ENCODE assay signal across 9 mouse cellular contexts in the genomic region with DNA sequence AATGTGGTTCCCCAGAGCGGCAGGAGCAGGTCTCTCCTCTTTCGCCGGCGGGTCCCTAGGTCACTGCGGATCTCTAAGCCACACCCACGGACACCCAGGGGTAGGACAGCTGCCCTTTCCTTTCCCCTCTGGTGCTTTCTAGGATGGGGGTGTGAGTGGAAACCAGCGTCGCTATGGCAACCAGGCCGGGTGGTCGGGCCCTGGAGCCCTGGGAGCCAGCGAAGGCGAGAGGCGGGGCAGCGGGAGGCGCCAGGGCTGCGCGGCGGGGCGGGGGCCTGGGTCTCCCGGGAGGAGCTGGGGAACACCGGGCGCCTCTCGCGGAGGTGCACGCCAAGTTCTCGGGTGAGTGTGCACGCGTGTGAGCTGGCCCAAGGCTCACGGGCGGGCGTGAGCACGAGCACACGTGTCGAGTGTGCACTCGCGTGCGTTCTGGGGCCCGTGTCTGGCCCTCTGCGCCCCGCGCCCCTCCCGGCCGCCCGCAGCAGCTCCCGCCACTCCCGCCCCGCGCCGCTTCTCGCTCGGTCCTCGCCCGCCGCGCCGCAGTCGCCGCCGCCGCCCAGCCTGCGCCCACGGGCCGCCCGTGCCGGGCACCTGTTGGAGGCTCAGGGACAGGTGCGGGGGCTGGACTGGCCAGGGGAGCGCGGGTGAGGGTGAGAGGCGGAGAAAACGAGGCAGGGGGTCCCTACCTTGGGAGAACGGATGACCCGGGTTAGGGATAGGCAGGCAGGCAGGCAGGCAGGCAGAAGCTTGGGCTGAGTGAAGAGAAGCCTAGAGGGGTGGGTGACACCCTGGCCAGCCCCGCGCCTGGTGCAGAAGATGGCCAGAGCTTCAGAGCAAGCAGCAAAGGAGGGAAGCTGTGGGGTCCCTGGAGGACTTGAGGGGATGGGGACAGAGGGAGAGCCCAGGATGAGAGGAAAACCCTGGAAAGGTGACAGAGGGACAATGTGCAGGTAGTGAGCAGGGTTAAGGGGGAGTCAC. TPM values are rescaled to one million over a fixed set of nuclear protein-coding genes. Genes with fewer than 3 reads are reported as not detected.
DNase-seq lines count a peak whose midpoint lies in the region; ATAC-seq and TF ChIP-seq lines count a peak whose summit lies in the region.
"Had no signal": no experiment of that assay in that cellular context is flagged by ENCODE, and none has a peak within 500 bp of the region (broad histone marks: within the 10 kb centered on the region; RNA-seq: fewer than 3 reads in every experiment).

No protein-coding gene starts in this region.

- no peak overlapping the region for H3K27ac ChIP-seq in heart, postnatal 0 days (ENCODE audit: low read depth)
- H3K27ac ChIP-seq in intestine, postnatal 0 days (ENCODE audit: low read depth, low read length): no peak overlapping the region
- peak overlapping the region; percentile 31; the same call in 1 of the 2 replicates for H3K27ac ChIP-seq in olfactory bulb, adult 2 months (ENCODE audit: insufficient read depth, low read depth, low read length)

- no peak for TF ChIP-seq POLR2A in olfactory bulb, adult 2 months (IDR thresholded peaks at IDR 0.05; ENCODE audit: insufficient read depth, low read depth, low read length)

- no peak for TF ChIP-seq EP300 in heart, postnatal 0 days (IDR thresholded peaks at IDR 0.05; ENCODE audit: low read depth)

- no peak for DNase-seq in heart, postnatal 0 days (ENCODE audit: low spot score)
- no peak for DNase-seq in heart, postnatal 25 days (ENCODE audit: low spot score)
- peak; percentile 48 for DNase-seq in MN1 (ENCODE audit: low spot score)
- peak; percentile 68 for DNase-seq in embryo, embryonic 9.5 days (ENCODE audit: extremely low spot score)
- no peak for DNase-seq in left cerebral cortex, adult 18-20 months (ENCODE audit: low spot score in 2 of 2)
- DNase-seq in c-Kit-positive CD71-positive TER-119-positive erythroid progenitor cells, embryonic 14.5 days (ENCODE audit: low spot score): no peak

- no peak overlapping the region for H3K9ac ChIP-seq in heart, postnatal 0 days (replicated peaks; ENCODE audit: low read depth, low read length)
- H3K9ac ChIP-seq in intestine, postnatal 0 days (ENCODE audit: low read depth, low read length): 0 out of 2 replicates have a peak overlapping the region, but pooled peaks have one; percentile 12

- ATAC-seq in heart, postnatal 0 days (ENCODE audit: insufficient read depth, low read depth): no peak
- 0 out of 2 replicates have a peak, but pooled peaks have one; percentile 11 for ATAC-seq in intestine, postnatal 0 days

- no peak for TF ChIP-seq CTCF in heart, postnatal 0 days (IDR thresholded peaks at IDR 0.05; ENCODE audit: low read depth)
- no peak for TF ChIP-seq CTCF in intestine, postnatal 0 days (IDR thresholded peaks at IDR 0.05; ENCODE audit: low read depth)
- TF ChIP-seq CTCF in olfactory bulb, adult 2 months (IDR thresholded peaks at IDR 0.05; ENCODE audit: insufficient read depth, low read depth, low read length): no peak

- peak overlapping the region; percentile 44 for H3K4me3 ChIP-seq in heart, postnatal 0 days (ENCODE audit: low read depth, low read length)
- H3K4me3 ChIP-seq in intestine, postnatal 0 days (ENCODE audit: low read depth, low read length): peak overlapping the region; percentile 46
- peak overlapping the region; percentile 68 for H3K4me3 ChIP-seq in olfactory bulb, adult 2 months (ENCODE audit: insufficient read depth, low read depth, low read length)
- H3K4me3 ChIP-seq: myocyte had no signal

- 1% methylated on average over 71 of the region's 74 CpGs for WGBS in heart, postnatal 0 days
- 1% methylated on average over 51 of the region's 74 CpGs for WGBS in intestine, postnatal 0 days
- WGBS in olfactory bulb, adult 2 months: 2% methylated on average over 73 of the region's 74 CpGs

- no peaks in the 10 kb centered on the region for H3K4me1 ChIP-seq in heart, postnatal 0 days (ENCODE audit: control insufficient read depth, insufficient read depth)
- H3K4me1 ChIP-seq in intestine, postnatal 0 days (replicated peaks; ENCODE audit: control insufficient read depth, insufficient read depth, low read length): no peaks in the 10 kb centered on the region; the same call in 1 of the 2 replicates
- peaks cover 24% of the 10 kb centered on the region for H3K4me1 ChIP-seq in olfactory bulb, adult 2 months (ENCODE audit: control insufficient read depth, insufficient read depth, low read length)

- no peaks in the 10 kb centered on the region for H3K9me3 ChIP-seq in heart, postnatal 0 days (replicated peaks; ENCODE audit: control insufficient read depth, low read length)
- no peaks in the 10 kb centered on the region for H3K9me3 ChIP-seq in intestine, postnatal 0 days (ENCODE audit: control insufficient read depth)

- H3K27me3 ChIP-seq in heart, postnatal 0 days (ENCODE audit: control insufficient read depth, insufficient read depth, low read length): peaks cover 49% of the 10 kb centered on the region
- H3K27me3 ChIP-seq in intestine, postnatal 0 days (replicated peaks; ENCODE audit: control insufficient read depth, insufficient read depth, low read length): peaks cover 19% of the 10 kb centered on the region

- peak overlapping the region; percentile 67 for H3K4me2 ChIP-seq in heart, postnatal 0 days (ENCODE audit: low read depth, low read length)
- peak overlapping the region; percentile 86 for H3K4me2 ChIP-seq in intestine, postnatal 0 days (replicated peaks; ENCODE audit: low read depth)

- peaks cover 11% of the 10 kb centered on the region for H3K36me3 ChIP-seq in heart, postnatal 0 days (replicated peaks; ENCODE audit: control insufficient read depth, insufficient read depth, low read length)
- peaks cover 10% of the 10 kb centered on the region; the same call in 1 of the 2 replicates for H3K36me3 ChIP-seq in intestine, postnatal 0 days (ENCODE audit: control insufficient read depth, insufficient read depth)

- intact Hi-C loops in heart, postnatal 25 days (cut with DNase I): no loop called here

RNA-seq across cellular contexts. Expression of a gene that starts 0.5 kb away (rescaled TPM):
- 0.73 TPM in 1 of 2 replicates, not detected in the other for total RNA-seq in heart, postnatal 0 days (2014; rRNA removed; ENCODE audit: low replicate concordance)
- polyA plus RNA-seq in heart, postnatal 0 days (2015; fragmentation: Nextera tagmentation; extraction: Ambion mirVana): not detected in 2 replicates
- not detected for total RNA-seq in heart, postnatal 25 days (2021)
- 1.5 and 1.6 TPM in 2 replicates for polyA plus RNA-seq in intestine, postnatal 0 days (2015; fragmentation: Nextera tagmentation; extraction: Ambion mirVana)
- not detected in 2 replicates for polyA plus RNA-seq in olfactory bulb, adult 2 months (2012; ENCODE audit: insufficient read depth, insufficient read length, low replicate concordance, missing spikeins)
- 10 to 100 TPM; 55.8 to 56.1 TPM for total RNA-seq in left cerebral cortex, adult 18-20 months (2021)
- polyA plus RNA-seq: myocyte had no signal

RNA-seq across cellular contexts. Expression of a gene that starts 14.1 kb away (rescaled TPM):
- 2.6 and 5.3 TPM in 2 replicates for total RNA-seq in heart, postnatal 0 days (2014; rRNA removed; ENCODE audit: low replicate concordance)
- polyA plus RNA-seq in heart, postnatal 0 days (2015; fragmentation: Nextera tagmentation; extraction: Ambion mirVana): 6.6 and 8.6 TPM in 2 replicates
- total RNA-seq in heart, postnatal 25 days (2021): 1 to 10 TPM; 5.1 to 5.5 TPM
- 7.2 and 9.5 TPM in 2 replicates for polyA plus RNA-seq in intestine, postnatal 0 days (2015; fragmentation: Nextera tagmentation; extraction: Ambion mirVana)
- polyA plus RNA-seq in olfactory bulb, adult 2 months (2012; ENCODE audit: insufficient read depth, insufficient read length, low replicate concordance, missing spikeins): not detected in 2 replicates
- 10 to 100 TPM; 29.0 to 31.9 TPM for total RNA-seq in left cerebral cortex, adult 18-20 months (2021)

RNA-seq across cellular contexts. Expression of a gene that starts 14.5 kb away (rescaled TPM):
- total RNA-seq in heart, postnatal 0 days (2014; rRNA removed; ENCODE audit: low replicate concordance): 16.6 and 29.5 TPM in 2 replicates
- 35.8 and 37.0 TPM in 2 replicates for polyA plus RNA-seq in heart, postnatal 0 days (2015; fragmentation: Nextera tagmentation; extraction: Ambion mirVana)
- 10 to 100 TPM; 17.7 to 18.9 TPM for total RNA-seq in heart, postnatal 25 days (2021)
- polyA plus RNA-seq in intestine, postnatal 0 days (2015; fragmentation: Nextera tagmentation; extraction: Ambion mirVana): 36.4 and 37.4 TPM in 2 replicates
- not detected in 2 replicates for polyA plus RNA-seq in olfactory bulb, adult 2 months (2012; ENCODE audit: insufficient read depth, insufficient read length, low replicate concordance, missing spikeins)
- 10 to 100 TPM; 54.0 to 54.6 TPM for total RNA-seq in left cerebral cortex, adult 18-20 months (2021)

RNA-seq across cellular contexts. Expression of a gene that starts 16.3 kb away (rescaled TPM):
- not detected in 2 replicates for total RNA-seq in heart, postnatal 0 days (2014; rRNA removed; ENCODE audit: low replicate concordance)
- not detected in 2 replicates for polyA plus RNA-seq in heart, postnatal 0 days (2015; fragmentation: Nextera tagmentation; extraction: Ambion mirVana)
- not detected for total RNA-seq in heart, postnatal 25 days (2021)
- not detected in 2 replicates for polyA plus RNA-seq in intestine, postnatal 0 days (2015; fragmentation: Nextera tagmentation; extraction: Ambion mirVana)
- not detected in 2 replicates for polyA plus RNA-seq in olfactory bulb, adult 2 months (2012; ENCODE audit: insufficient read depth, insufficient read length, low replicate concordance, missing spikeins)
- total RNA-seq in left cerebral cortex, adult 18-20 months (2021): not detected
- polyA plus RNA-seq: myocyte had no signal

RNA-seq across cellular contexts. Expression of a gene that starts 36.8 kb away (rescaled TPM):
- total RNA-seq in heart, postnatal 0 days (2014; rRNA removed; ENCODE audit: low replicate concordance): 47.4 and 47.9 TPM in 2 replicates
- polyA plus RNA-seq in heart, postnatal 0 days (2015; fragmentation: Nextera tagmentation; extraction: Ambion mirVana): 17.9 and 20.9 TPM in 2 replicates
- 10 to 100 TPM; 43.6 to 44.6 TPM for total RNA-seq in heart, postnatal 25 days (2021)
- 11.5 and 12.9 TPM in 2 replicates for polyA plus RNA-seq in intestine, postnatal 0 days (2015; fragmentation: Nextera tagmentation; extraction: Ambion mirVana)
- polyA plus RNA-seq in olfactory bulb, adult 2 months (2012; ENCODE audit: insufficient read depth, insufficient read length, low replicate concordance, missing spikeins): not detected in 2 replicates
- 100 to 1,000 TPM; 150 to 163 TPM for total RNA-seq in left cerebral cortex, adult 18-20 months (2021)

Comparison
In these comparisons a context has a peak if more than half of its experiments do, and no peak if none do; other contexts are left out.
1. DNase-seq: peak in MN1 (single experiment) and embryo, embryonic 9.5 days (single experiment); none in heart, postnatal 0 days (single experiment), heart, postnatal 25 days (single experiment), left cerebral cortex, adult 18-20 months (0 of 2) and c-Kit-positive CD71-positive TER-119-positive erythroid progenitor cells, embryonic 14.5 days (single experiment).
2. RNA of a gene that starts 0.5 kb away (total RNA-seq): 55.8 to 56.1 TPM in left cerebral cortex, adult 18-20 months; 0.73 TPM in heart, postnatal 0 days and not detected in heart, postnatal 25 days; every median in the first group is over 10 times any median in the second.
3. Peak in every context shown above with its lines, with median percentiles within 50 percentile points of each other: H3K4me3 ChIP-seq.